Mouse (Mus musculus) heart, embryonic 12.5 days (tissue): Measurements from ENCODE around the gene Olfr1302. TPM values are rescaled to one million over a fixed set of nuclear protein-coding genes. Genes with fewer than 3 reads are reported as not detected.

ENCODE experiments used
- ATAC-seq: fragments of 200-750 bp; cut with Nextera tagmentation; 2 replicates; pipeline ENCODE4 v1.8.0; 2017; ENCODE audit warnings: moderate TSS enrichment, moderate library complexity; ENCODE audit not compliant: insufficient number of reproducible peaks, low FRiP score
- H3K27ac ChIP-seq: fragments of 300-500 bp; sonication (generic); 2 replicates; pipeline ENCODE4 v1.5.1; 2016; ENCODE audit warnings: mild to moderate bottlenecking, moderate library complexity; ENCODE audit not compliant: poor library complexity, severe bottlenecking
- H3K27me3 ChIP-seq: fragments of 300-500 bp; sonication (generic); replicated peaks from 2 replicates; pipeline ENCODE4 v1.6.1; 2016; ENCODE audit warnings: mild to moderate bottlenecking, moderate library complexity
- H3K36me3 ChIP-seq: fragments of 300-500 bp; sonication (generic); 2 replicates; pipeline ENCODE4 v1.6.1; 2016; ENCODE audit warnings: mild to moderate bottlenecking, moderate library complexity
- H3K4me1 ChIP-seq: fragments of 300-500 bp; sonication (generic); replicated peaks from 2 replicates; pipeline ENCODE4 v1.6.1; 2016; ENCODE audit warnings: mild to moderate bottlenecking
- H3K4me2 ChIP-seq: fragments of 300-500 bp; sonication (generic); 2 replicates; pipeline ENCODE4 v1.6.1; 2016; ENCODE audit warnings: mild to moderate bottlenecking, moderate library complexity
- H3K4me3 ChIP-seq: fragments of 300-500 bp; sonication (generic); 2 replicates; pipeline ENCODE4 v1.5.1; 2016; ENCODE audit warnings: mild to moderate bottlenecking
- H3K9ac ChIP-seq: fragments of 300-500 bp; sonication (generic); 2 replicates; pipeline ENCODE4 v1.6.1; 2016; ENCODE audit warnings: mild to moderate bottlenecking, moderate library complexity
- H3K9me3 ChIP-seq: fragments of 300-500 bp; sonication (generic); replicated peaks from 2 replicates; pipeline ENCODE4 v1.6.1; 2016; ENCODE audit warnings: mild to moderate bottlenecking, moderate library complexity
- WGBS: fragments of 180-500 bp; shearing (Covaris S2); methylation state at CpG from one replicate; pipeline ENCODE4 v1.1.7; 2016; 5-methylcytosine and 5-hydroxymethylcytosine counted together
- polyA plus RNA-seq: library from polyadenylated mRNA; unstranded; fragments of >200 nt; fragmentation: Nextera tagmentation; extraction: Ambion mirVana; gene quantifications from 2 replicates; pipeline ENCODE4 v1.2.1, GENCODE M21; 2016

Olfr1302 gene
- not detected in 2 replicates for polyA plus RNA-seq

GRCm38 (mm10) chr2:111777129-111777528, at the start of gene Olfr1302:
TSS of gene Olfr1302 (plus strand) at chr2:111777429.
- WGBS: 70% methylated on average over 2 of the region's 2 CpGs

GRCm38 (mm10) chr2:111750706-111751105, 26.5 kb upstream of the Olfr1302 start, which contains the start of gene Olfr1301:
TSS of gene Olfr1301 (plus strand) at chr2:111751006.
- no peak within 1 kb of the TSS for H3K4me3 ChIP-seq
- H3K27me3 ChIP-seq: no peaks in the 10 kb centered on the region
- H3K9ac ChIP-seq: no peak within 1 kb of the TSS
- no peaks in the 10 kb centered on the region for H3K36me3 ChIP-seq
- ATAC-seq: no peak
- H3K4me2 ChIP-seq: no peak within 1 kb of the TSS
- no peak within 1 kb of the TSS for H3K27ac ChIP-seq
- WGBS: 76% methylated on average over 3 of the region's 3 CpGs
- no peaks in the 10 kb centered on the region for H3K4me1 ChIP-seq
- no peaks in the 10 kb centered on the region for H3K9me3 ChIP-seq

More at GRCm38 (mm10) chr2:111777129-111777528, at the start of gene Olfr1302:
- Histone ChIP-seq H3K27me3 (no peaks in the 10 kb centered on the region), H3K9me3 (no peaks in the 10 kb centered on the region), H3K36me3 (no peaks in the 10 kb centered on the region), H3K9ac (no peak within 1 kb of the TSS), H3K4me3 (no peak within 1 kb of the TSS), H3K27ac (no peak within 1 kb of the TSS), H3K4me1 (no peaks in the 10 kb centered on the region), H3K4me2 (no peak within 1 kb of the TSS)
- no peak for ATAC-seq

DNA sequence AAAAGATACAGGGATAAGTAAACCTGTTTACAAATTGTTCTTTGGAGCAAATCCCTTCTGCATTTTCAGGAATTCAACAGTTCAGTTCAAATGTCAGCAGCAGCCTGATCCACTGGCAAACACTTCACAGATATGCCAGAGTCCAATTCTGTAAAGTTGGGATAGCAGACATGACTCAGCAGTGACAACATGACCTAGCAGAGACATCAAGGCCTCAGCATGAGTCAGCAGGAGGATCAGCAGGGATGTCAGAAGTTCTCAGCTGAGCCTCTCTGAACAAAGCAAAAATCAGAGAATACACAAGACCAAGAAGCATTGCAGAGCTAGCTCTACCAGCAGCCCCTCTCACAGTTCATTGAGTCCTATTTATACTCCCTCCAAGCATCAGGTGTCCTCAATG, 35.7 kb downstream of the Olfr1302 start:
- peaks cover 8% of the 10 kb centered on the region; the same call in 1 of the 2 replicates for H3K9me3 ChIP-seq
- H3K4me2 ChIP-seq: no peak overlapping the region
- H3K4me1 ChIP-seq: no peaks in the 10 kb centered on the region
- no peak for ATAC-seq
- no peak overlapping the region for H3K9ac ChIP-seq
- no peak overlapping the region for H3K4me3 ChIP-seq
- no peaks in the 10 kb centered on the region for H3K36me3 ChIP-seq
- H3K27ac ChIP-seq: no peak overlapping the region
- H3K27me3 ChIP-seq: no peaks in the 10 kb centered on the region

DNA sequence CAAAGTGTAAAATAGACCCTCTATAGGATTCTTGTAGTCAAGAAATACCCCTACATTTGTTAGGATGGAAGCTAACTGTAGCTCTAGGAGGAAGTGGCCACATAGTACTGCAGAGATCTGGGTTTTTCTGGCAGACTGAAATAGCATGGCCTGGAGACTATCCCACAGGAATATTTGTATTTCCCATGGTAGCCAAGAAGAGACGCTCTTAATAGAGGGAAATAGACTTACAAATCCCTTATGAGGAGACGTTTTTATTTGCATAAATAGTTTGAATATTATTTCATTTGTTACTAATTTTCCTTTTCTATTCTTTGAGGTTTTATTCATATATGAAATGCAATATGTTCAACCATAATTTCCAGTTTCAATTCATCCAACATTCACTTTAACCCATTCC, 43.0 kb downstream of the Olfr1302 start, which contains the start of gene Olfr1303:
TSS of gene Olfr1303 (minus strand) at position 101 of the 400 bp plus-strand sequence.
- no peaks in the 10 kb centered on the region for H3K36me3 ChIP-seq
- ATAC-seq: no peak

More for the DNA sequence above, 43.0 kb downstream of the Olfr1302 start, which contains the start of gene Olfr1303:
- Histone ChIP-seq H3K4me2 (no peak within 1 kb of the TSS), H3K9me3 (no peaks in the 10 kb centered on the region), H3K27ac (no peak within 1 kb of the TSS), H3K4me3 (no peak within 1 kb of the TSS), H3K9ac (no peak within 1 kb of the TSS), H3K4me1 (no peaks in the 10 kb centered on the region), H3K27me3 (no peaks in the 10 kb centered on the region)
- WGBS: 72% methylated on average over 2 of the region's 2 CpGs

Other genes starting within 250 kb of the Olfr1302 start
- gene Olfr1294, start 237.1 kb upstream of the Olfr1302 start, polyA plus RNA-seq: not detected in 2 replicates
- not detected in 2 replicates for gene Olfr1295, start 207.7 kb upstream of the Olfr1302 start, polyA plus RNA-seq
- not detected in 2 replicates for gene Olfr1297, start 150.9 kb upstream of the Olfr1302 start, polyA plus RNA-seq
- gene Olfr1298, start 128.2 kb upstream of the Olfr1302 start, polyA plus RNA-seq: not detected in 2 replicates
- not detected in 2 replicates for gene Olfr1299, start 116.0 kb upstream of the Olfr1302 start, polyA plus RNA-seq
- gene Olfr1301, start 26.4 kb upstream of the Olfr1302 start, polyA plus RNA-seq: not detected in 2 replicates
- not detected in 2 replicates for gene Olfr1303, start 42.9 kb downstream of the Olfr1302 start, polyA plus RNA-seq
- not detected in 2 replicates for gene Olfr1305, start 99.7 kb downstream of the Olfr1302 start, polyA plus RNA-seq
- gene Olfr1306, start 138.8 kb downstream of the Olfr1302 start, polyA plus RNA-seq: not detected in 2 replicates
- gene Olfr1307, start 172.0 kb downstream of the Olfr1302 start, polyA plus RNA-seq: 0.01 TPM in 1 of 2 replicates, not detected in the other
- not detected in 2 replicates for gene Olfr1308, start 187.5 kb downstream of the Olfr1302 start, polyA plus RNA-seq
- not detected in 2 replicates for gene Olfr1309, start 212.9 kb downstream of the Olfr1302 start, polyA plus RNA-seq
- gene Olfr1310, start 235.3 kb downstream of the Olfr1302 start, polyA plus RNA-seq: not detected in 2 replicates
- gene Olfr1311, start 247.0 kb downstream of the Olfr1302 start, polyA plus RNA-seq: not detected in 2 replicates